Mouse (Mus musculus) adrenal gland, adult 10 weeks (tissue): Measurements from ENCODE around the gene Scamp5. TPM values are rescaled to one million over a fixed set of nuclear protein-coding genes. Genes with fewer than 3 reads are reported as not detected.

Experiments used
- polyA plus RNA-seq: library from polyadenylated mRNA; stranded (reverse); fragments of 350-450 nt; fragmentation: Illumina TruSeq; extraction: RNeasy Lipid Tissue Mini Kit (QIAGEN cat#74804); gene quantifications from one replicate; pipeline ENCODE4 v1.2.3, GENCODE M21; 2014; ENCODE audit warnings: low read depth, low replicate concordance

Scamp5 gene
- polyA plus RNA-seq, result 4.0 TPM

DNA sequence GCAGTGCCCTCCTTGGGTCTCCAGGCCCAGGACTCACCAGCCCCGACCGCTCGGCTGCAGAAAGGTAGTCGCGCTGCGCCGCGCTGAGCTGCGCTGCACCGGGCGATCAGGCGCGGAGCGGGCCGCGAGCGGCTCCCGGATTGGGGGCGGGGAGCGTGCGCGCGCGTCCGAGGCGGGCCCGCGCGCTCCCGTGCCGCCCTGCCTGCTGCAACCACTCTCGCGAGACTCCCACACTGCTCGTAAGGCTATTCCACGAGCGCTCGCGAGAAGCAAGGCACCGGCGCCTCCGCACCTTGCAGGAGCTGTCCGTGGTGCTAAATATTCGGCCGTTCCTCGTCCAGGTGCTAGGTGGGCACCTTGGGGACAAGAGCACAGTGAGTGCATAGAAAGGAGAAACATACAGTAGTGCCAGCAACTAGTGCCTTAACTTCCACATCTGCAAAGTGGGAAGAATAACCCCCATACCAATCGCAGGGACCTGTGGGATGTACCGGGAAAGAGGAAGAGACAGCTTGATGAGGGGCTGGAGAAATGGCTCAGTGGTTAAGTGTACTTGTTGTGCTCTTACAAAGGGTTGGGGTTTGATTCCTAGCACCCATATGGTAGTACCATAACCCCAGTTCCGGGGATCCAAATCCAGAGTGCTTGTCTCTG, at the start of gene Scamp5:
Gene Scamp5 (minus strand): TSS at position 165 of the 654 bp plus-strand sequence.

DNA sequence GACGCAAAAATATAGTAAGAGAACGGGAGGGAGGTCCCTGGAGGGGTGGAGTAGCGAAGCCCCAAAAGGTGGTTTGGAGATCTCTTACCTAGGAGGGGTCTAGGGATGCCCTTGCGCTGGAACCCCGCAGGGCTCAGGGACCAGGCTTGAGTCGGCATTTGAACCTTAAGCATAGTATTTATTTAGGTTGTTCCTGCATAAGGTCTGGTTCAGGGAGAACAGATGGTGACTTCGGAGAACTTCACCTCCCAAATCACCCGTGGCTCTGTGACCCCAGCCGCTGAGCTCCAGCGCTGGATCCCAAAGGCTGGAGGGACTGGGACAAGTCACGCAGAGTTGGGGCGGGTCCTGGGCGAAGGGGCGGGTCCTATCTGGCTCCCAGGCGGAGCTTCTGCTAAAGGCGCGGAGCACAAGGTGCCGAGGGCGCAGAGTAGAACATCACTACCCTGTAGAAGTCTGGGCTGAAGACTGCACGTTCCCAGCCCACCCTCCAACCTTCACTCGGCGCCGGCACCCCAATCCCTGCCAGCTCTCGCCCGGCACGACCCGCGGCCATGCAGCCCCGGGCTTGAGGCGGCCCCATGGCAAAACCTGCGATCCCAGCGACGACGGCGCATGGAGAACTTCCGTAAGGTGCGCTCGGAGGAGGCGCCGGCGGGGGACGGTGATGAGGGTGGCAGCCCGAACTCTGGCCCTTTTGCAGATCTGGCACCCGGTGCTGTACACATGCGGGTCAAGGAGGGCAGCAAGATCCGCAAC, 35.9 kb upstream of the Scamp5 start, which contains the start of gene Rpp25:
Gene Rpp25 (plus strand): TSS at position 405 of the 759 bp plus-strand sequence.

DNA sequence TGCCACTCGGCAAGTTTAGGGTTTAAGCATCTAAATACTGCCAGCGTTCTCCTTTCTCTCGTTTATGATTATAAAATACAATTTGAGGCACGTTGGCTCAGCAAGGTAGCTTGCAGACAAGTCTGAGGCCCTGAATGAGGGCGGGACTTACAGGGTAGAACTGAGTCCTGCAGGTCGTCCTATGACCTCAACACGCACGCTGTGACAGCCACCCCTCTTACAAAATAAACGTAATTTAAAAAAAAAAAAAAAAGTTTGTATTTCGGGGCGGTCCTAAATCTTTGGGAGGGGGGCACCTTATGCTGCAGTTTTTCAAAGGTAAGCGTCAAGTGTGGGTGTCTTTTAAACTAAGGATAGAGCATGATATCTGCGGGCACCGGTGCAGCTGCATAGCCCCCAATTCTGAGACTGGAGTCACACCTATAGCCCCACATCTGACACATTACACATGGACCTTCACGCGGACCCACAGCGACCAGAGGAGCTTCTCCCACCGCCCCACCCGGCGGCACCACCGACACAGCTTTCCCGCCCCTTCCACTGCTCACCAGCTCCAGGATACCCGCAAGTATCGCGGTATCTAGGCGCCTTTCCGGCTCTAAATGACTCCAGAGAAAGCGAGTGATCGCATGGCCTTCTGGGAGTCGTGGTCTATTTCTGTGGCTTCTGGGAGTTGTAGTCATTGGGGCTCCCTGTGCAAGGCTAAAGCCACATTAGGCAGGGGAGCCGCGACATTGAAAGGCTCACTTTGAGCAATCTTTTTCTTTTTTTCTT, 28.2 kb downstream of the Scamp5 start, which contains the start of gene Ppcdc:
Gene Ppcdc (minus strand): TSS at position 603 of the 774 bp plus-strand sequence.

Other genes starting within 250 kb of the Scamp5 start
- gene Trcg1, start 231.5 kb downstream of the Scamp5 start, polyA plus RNA-seq, result not detected
- 3.0 TPM for gene 1700017B05Rik, start 205.4 kb downstream of the Scamp5 start, polyA plus RNA-seq
- 4.4 TPM for gene Ppcdc, start 27.9 kb downstream of the Scamp5 start, polyA plus RNA-seq
- gene Rpp25, start 36.0 kb upstream of the Scamp5 start, polyA plus RNA-seq, result not detected
- 453 TPM for gene Cox5a, start 53.2 kb upstream of the Scamp5 start, polyA plus RNA-seq
- 10.2 TPM for gene Fam219b, start 69.5 kb upstream of the Scamp5 start, polyA plus RNA-seq
- gene Mpi, start 84.7 kb upstream of the Scamp5 start, polyA plus RNA-seq, result 12.5 TPM
- 15.0 TPM for gene Scamp2, start 92.9 kb upstream of the Scamp5 start, polyA plus RNA-seq
- 6.0 TPM for gene Ulk3, start 121.4 kb upstream of the Scamp5 start, polyA plus RNA-seq
- not detected for gene Cplx3, start 138.2 kb upstream of the Scamp5 start, polyA plus RNA-seq
- gene Lman1l, start 152.7 kb upstream of the Scamp5 start, polyA plus RNA-seq, result not detected
- 6.5 TPM for gene Csk, start 185.6 kb upstream of the Scamp5 start, polyA plus RNA-seq
- not detected for gene Cyp1a2, start 215.6 kb upstream of the Scamp5 start, polyA plus RNA-seq
- gene Cyp1a1, start 219.9 kb upstream of the Scamp5 start, polyA plus RNA-seq, result 0.29 TPM
- gene Edc3, start 240.5 kb upstream of the Scamp5 start, polyA plus RNA-seq, result 3.7 TPM